Mouse (Mus musculus) thymus, adult 2 months (tissue): ENCODE results near the gene Gramd1b.

Experiments used
- CTCF ChIP-seq: fragments of 200-500 bp; IDR thresholded peaks from 2 replicates; pipeline ENCODE4 v1.5.1; 2012; ENCODE audit warnings: mild to moderate bottlenecking, control low read depth, low read length, moderate library complexity, borderline replicate concordance; ENCODE audit not compliant: control insufficient read depth, poor library complexity, insufficient read depth; ENCODE audit errors: extremely low read depth
- POLR2A ChIP-seq: fragments of 200-500 bp; IDR thresholded peaks from 2 replicates; pipeline ENCODE4 v1.6.1; 2012; ENCODE audit warnings: mild to moderate bottlenecking, low read length, control low read depth, moderate library complexity; ENCODE audit not compliant: control insufficient read depth, poor library complexity, insufficient read depth; ENCODE audit errors: extremely low read depth

GRCm38 (mm10) chr9:40353596-40353995 is 177.6 kb downstream of the Gramd1b start:
- no peak for TF ChIP-seq CTCF
- TF ChIP-seq POLR2A, result no peak
